Mouse (Mus musculus): ENCODE data around the gene Zfp335. TPM values are rescaled to one million over a fixed set of nuclear protein-coding genes. Genes with fewer than 3 reads are reported as not detected.

The Zfp335 gene
- polyA plus RNA-seq, 1 experiment from 2014 or later: 6.8 TPM

- H3K4me1 ChIP-seq (ENCODE audit: control insufficient read depth in 2 of 2, insufficient read depth in 2 of 2, low read length in 2 of 2): peaks cover 24 to 25% of the 10 kb centered on the region in 2 experiments
These were observed 49.2 kb downstream of the Zfp335 start for GRCm38 (mm10) chr2:164862179-164862861.

GRCm38 (mm10) chr2:164861094-164861493, 50.5 kb downstream of the Zfp335 start:
- Histone ChIP-seq H3K9ac (ENCODE audit: low read length) (no peak overlapping the region), H3K4me2 (ENCODE audit: low read length) (no peak overlapping the region), H3K36me3 (ENCODE audit: control insufficient read depth, insufficient read depth, low read length) (no peaks in the 10 kb centered on the region), H3K27ac (replicated peaks in 1 of 2; ENCODE audit: control insufficient read depth in 1 of 2, insufficient read depth in 1 of 2, low read depth in 2 of 2, low read length in 2 of 2) (no peak overlapping the region), H3K9me3 (ENCODE audit: control insufficient read depth, low read length) (no peaks in the 10 kb centered on the region), H3K4me3 (ENCODE audit: control insufficient read depth in 1 of 2, insufficient read depth in 1 of 2, low read depth in 1 of 2, low read length in 2 of 2) (no peak overlapping the region), H3K27me3 (ENCODE audit: control insufficient read depth, insufficient read depth, low read length) (peaks cover 33% of the 10 kb centered on the region), H3K4me1 (ENCODE audit: control insufficient read depth in 2 of 2, insufficient read depth in 2 of 2, low read length in 2 of 2) (peaks cover 22 to 27% of the 10 kb centered on the region in 2 experiments)
- 66% methylated on average over 4 of the region's 4 CpGs for WGBS
- ATAC-seq (ENCODE audit: insufficient number of reproducible peaks, insufficient read depth, low FRiP score, low read depth): no peak

More at GRCm38 (mm10) chr2:164862179-164862861, 49.2 kb downstream of the Zfp335 start:
- Histone ChIP-seq H3K4me3 (ENCODE audit: control insufficient read depth in 1 of 2, insufficient read depth in 1 of 2, low read depth in 1 of 2, low read length in 2 of 2) (no peak overlapping the region), H3K36me3 (ENCODE audit: control insufficient read depth, insufficient read depth, low read length) (no peaks in the 10 kb centered on the region), H3K9me3 (ENCODE audit: control insufficient read depth, low read length) (no peaks in the 10 kb centered on the region), H3K27ac (replicated peaks in 1 of 2; ENCODE audit: control insufficient read depth in 1 of 2, insufficient read depth in 1 of 2, low read depth in 2 of 2, low read length in 2 of 2) (peak overlapping the region; percentile 34 to 56; a peak in 2 of 4 replicates), H3K27me3 (ENCODE audit: control insufficient read depth, insufficient read depth, low read length) (peaks cover 21% of the 10 kb centered on the region), H3K4me2 (ENCODE audit: low read length) (0 out of 2 replicates have a peak overlapping the region, but pooled peaks have one; percentile 17), H3K9ac (ENCODE audit: low read length) (no peak overlapping the region)
- peak; percentile 34; the same call in 1 of the 2 replicates for ATAC-seq (ENCODE audit: insufficient number of reproducible peaks, insufficient read depth, low FRiP score, low read depth)
- 46% methylated on average over 9 of the region's 9 CpGs for WGBS

GRCm38 (mm10) chr2:164859640-164860432, 51.7 kb downstream of the Zfp335 start:
- H3K4me1 ChIP-seq (ENCODE audit: control insufficient read depth in 2 of 2, insufficient read depth in 2 of 2, low read length in 2 of 2): peaks cover 22 to 27% of the 10 kb centered on the region in 2 experiments

GRCm38 (mm10) chr2:164859155-164859554, 52.4 kb downstream of the Zfp335 start:
- Histone ChIP-seq H3K27ac (replicated peaks in 1 of 2; ENCODE audit: control insufficient read depth in 1 of 2, insufficient read depth in 1 of 2, low read depth in 2 of 2, low read length in 2 of 2) (no peak overlapping the region), H3K9ac (ENCODE audit: low read length) (no peak overlapping the region), H3K4me1 (ENCODE audit: control insufficient read depth in 2 of 2, insufficient read depth in 2 of 2, low read length in 2 of 2) (peaks cover 22 to 27% of the 10 kb centered on the region in 2 experiments), H3K4me3 (ENCODE audit: control insufficient read depth in 1 of 2, insufficient read depth in 1 of 2, low read depth in 1 of 2, low read length in 2 of 2) (no peak overlapping the region), H3K9me3 (ENCODE audit: control insufficient read depth, low read length) (no peaks in the 10 kb centered on the region), H3K36me3 (ENCODE audit: control insufficient read depth, insufficient read depth, low read length) (no peaks in the 10 kb centered on the region), H3K27me3 (ENCODE audit: control insufficient read depth, insufficient read depth, low read length) (peaks cover 52% of the 10 kb centered on the region), H3K4me2 (ENCODE audit: low read length) (no peak overlapping the region)
- 38% methylated on average over 2 of the region's 2 CpGs for WGBS
- ATAC-seq (ENCODE audit: insufficient number of reproducible peaks, insufficient read depth, low FRiP score, low read depth): no peak

More at GRCm38 (mm10) chr2:164859640-164860432, 51.7 kb downstream of the Zfp335 start:
- no peak overlapping the region for H3K4me2 ChIP-seq (ENCODE audit: low read length)
- WGBS: 62% methylated on average over 9 of the region's 9 CpGs
- H3K4me3 ChIP-seq (ENCODE audit: control insufficient read depth in 1 of 2, insufficient read depth in 1 of 2, low read depth in 1 of 2, low read length in 2 of 2): no peak overlapping the region
- no peaks in the 10 kb centered on the region for H3K36me3 ChIP-seq (ENCODE audit: control insufficient read depth, insufficient read depth, low read length)
- no peak overlapping the region for H3K9ac ChIP-seq (ENCODE audit: low read length)
- H3K27ac ChIP-seq (replicated peaks in 1 of 2; ENCODE audit: control insufficient read depth in 1 of 2, insufficient read depth in 1 of 2, low read depth in 2 of 2, low read length in 2 of 2): no peak overlapping the region
- peaks cover 45% of the 10 kb centered on the region for H3K27me3 ChIP-seq (ENCODE audit: control insufficient read depth, insufficient read depth, low read length)
- H3K9me3 ChIP-seq (ENCODE audit: control insufficient read depth, low read length): no peaks in the 10 kb centered on the region
- ATAC-seq (ENCODE audit: insufficient number of reproducible peaks, insufficient read depth, low FRiP score, low read depth): no peak

GRCm38 (mm10) chr2:164857842-164858553, 53.6 kb downstream of the Zfp335 start:
- 11% methylated on average over 19 of the region's 19 CpGs for WGBS
- Histone ChIP-seq H3K9ac (ENCODE audit: low read length) (peak overlapping the region; percentile 66), H3K4me1 (ENCODE audit: control insufficient read depth in 2 of 2, insufficient read depth in 2 of 2, low read length in 2 of 2) (peaks cover 22 to 27% of the 10 kb centered on the region in 2 experiments), H3K27ac (replicated peaks in 1 of 2; ENCODE audit: control insufficient read depth in 1 of 2, insufficient read depth in 1 of 2, low read depth in 2 of 2, low read length in 2 of 2) (no peak overlapping the region), H3K4me2 (ENCODE audit: low read length) (peak overlapping the region; percentile 98), H3K4me3 (ENCODE audit: control insufficient read depth in 1 of 2, insufficient read depth in 1 of 2, low read depth in 1 of 2, low read length in 2 of 2) (peak overlapping the region; percentile 51 to 58), H3K27me3 (ENCODE audit: control insufficient read depth, insufficient read depth, low read length) (peaks cover 56% of the 10 kb centered on the region), H3K9me3 (ENCODE audit: control insufficient read depth, low read length) (no peaks in the 10 kb centered on the region), H3K36me3 (ENCODE audit: control insufficient read depth, insufficient read depth, low read length) (no peaks in the 10 kb centered on the region)
- ATAC-seq (ENCODE audit: insufficient number of reproducible peaks, insufficient read depth, low FRiP score, low read depth): no peak

DNA sequence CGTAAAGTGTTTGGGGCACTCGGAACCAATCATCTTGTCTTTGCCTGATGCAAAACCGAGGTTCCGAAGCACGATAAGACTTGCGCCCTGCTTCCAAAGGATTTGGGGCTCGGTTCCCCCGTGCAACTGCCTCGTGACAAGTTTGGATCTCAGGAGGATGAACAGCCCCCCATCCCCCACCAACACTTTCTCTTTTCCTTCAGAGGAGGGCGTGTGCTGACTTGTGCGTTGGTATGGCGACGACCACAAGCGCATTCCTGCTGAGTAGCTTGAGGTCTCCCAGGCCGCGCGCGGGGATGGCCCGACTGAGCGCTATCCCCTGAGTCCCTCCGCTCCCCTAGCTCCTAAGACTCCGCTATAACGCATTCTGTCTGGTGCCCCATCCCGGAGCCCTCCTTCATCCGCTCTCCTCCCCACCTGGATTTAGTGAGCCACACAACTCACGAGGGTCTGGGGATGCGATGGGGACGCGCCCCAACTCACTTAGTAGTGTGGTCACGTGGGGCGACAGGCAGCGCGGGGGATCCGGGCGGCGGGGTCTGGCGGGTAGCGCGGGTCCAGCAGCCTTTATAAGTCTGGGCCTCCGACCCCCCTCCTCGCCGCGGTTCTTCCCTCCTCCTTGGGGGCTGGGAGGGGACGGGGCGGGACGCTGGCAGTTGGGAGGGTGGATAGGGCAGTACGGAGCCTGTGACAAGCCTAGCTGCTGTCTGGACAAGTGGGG, 54.3 kb downstream of the Zfp335 start, which contains the start of gene Pltp:
Gene Pltp, minus strand, starts transcription at position 611 of the 721 bp plus-strand sequence.
- WGBS: under 1% methylated on average over 47 of the region's 47 CpGs
- no peak within 1 kb of the TSS for H3K27ac ChIP-seq (replicated peaks in 1 of 2; ENCODE audit: control insufficient read depth in 1 of 2, insufficient read depth in 1 of 2, low read depth in 2 of 2, low read length in 2 of 2)
- H3K4me3 ChIP-seq (ENCODE audit: control insufficient read depth in 1 of 2, insufficient read depth in 1 of 2, low read depth in 1 of 2, low read length in 2 of 2): peak within 1 kb of the TSS; percentile 51 to 58
- no peaks in the 10 kb centered on the region for H3K36me3 ChIP-seq (ENCODE audit: control insufficient read depth, insufficient read depth, low read length)
- 0 out of 2 replicates have a peak, but pooled peaks have one; percentile 27 for ATAC-seq (ENCODE audit: insufficient number of reproducible peaks, insufficient read depth, low FRiP score, low read depth)
- H3K9me3 ChIP-seq (ENCODE audit: control insufficient read depth, low read length): no peaks in the 10 kb centered on the region
- peak within 1 kb of the TSS; percentile 98 for H3K4me2 ChIP-seq (ENCODE audit: low read length)
- H3K4me1 ChIP-seq (ENCODE audit: control insufficient read depth in 2 of 2, insufficient read depth in 2 of 2, low read length in 2 of 2): peaks cover 21 to 25% of the 10 kb centered on the region in 2 experiments
- peaks cover 56% of the 10 kb centered on the region for H3K27me3 ChIP-seq (ENCODE audit: control insufficient read depth, insufficient read depth, low read length)
- peak within 1 kb of the TSS; percentile 66 for H3K9ac ChIP-seq (ENCODE audit: low read length)
